Mouse (Mus musculus) G1E-ER4 (cell line): ENCODE data around the gene Kctd17. TPM values are rescaled to one million over a fixed set of nuclear protein-coding genes. Genes with fewer than 3 reads are reported as not detected.

Experiments used
- GATA1 ChIP-seq: IDR thresholded peaks from one replicate; pipeline ENCODE4 v1.8.0; 2012; ENCODE audit warnings: low read length, inconsistent platforms
- polyA plus RNA-seq: library from polyadenylated mRNA; stranded (reverse); fragments of >175 nt; gene quantifications from 2 replicates; pipeline ENCODE4 v1.2.3, GENCODE M21; 2012

Kctd17 gene
- polyA plus RNA-seq, 1 experiment = not detected

DNA sequence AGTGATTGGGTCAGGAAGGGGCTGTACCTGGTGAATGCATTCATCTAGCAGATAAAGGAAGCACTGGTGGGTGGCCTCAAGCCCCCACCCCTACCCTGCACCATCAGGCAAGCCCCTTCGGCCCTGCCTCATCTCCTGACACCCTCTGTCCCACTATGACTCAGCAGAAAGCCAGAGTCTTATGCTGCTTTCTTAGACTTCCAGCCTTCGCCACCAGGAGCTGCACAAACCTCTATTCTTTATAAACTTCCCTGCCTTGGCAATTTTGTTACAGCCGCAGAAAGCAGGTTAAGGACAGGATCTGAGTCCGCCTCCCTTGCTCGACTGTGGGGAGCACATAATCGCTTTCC is 22.0 kb downstream of the Kctd17 start:
- TF ChIP-seq GATA1 = no peak

DNA sequence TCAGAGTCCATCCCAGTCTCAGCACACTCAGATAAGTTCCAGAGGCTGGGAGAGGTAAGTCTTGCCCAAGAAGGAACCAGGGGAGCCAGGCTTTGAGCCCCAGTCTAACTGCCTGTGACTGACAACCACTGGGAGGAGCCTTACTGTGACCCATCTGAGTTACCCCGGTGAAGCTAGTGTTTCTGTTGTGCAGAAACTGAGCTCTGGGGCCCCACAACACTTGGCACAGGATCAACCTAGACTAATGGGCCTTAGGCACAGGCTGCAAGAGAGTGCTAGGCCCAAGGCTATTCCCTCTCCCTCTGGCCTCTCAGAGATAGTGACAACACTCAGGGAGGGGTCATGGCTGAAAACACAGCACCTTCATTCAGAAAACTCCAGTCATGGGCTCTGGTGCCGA is 22.8 kb downstream of the Kctd17 start:
- TF ChIP-seq GATA1 = no peak

DNA sequence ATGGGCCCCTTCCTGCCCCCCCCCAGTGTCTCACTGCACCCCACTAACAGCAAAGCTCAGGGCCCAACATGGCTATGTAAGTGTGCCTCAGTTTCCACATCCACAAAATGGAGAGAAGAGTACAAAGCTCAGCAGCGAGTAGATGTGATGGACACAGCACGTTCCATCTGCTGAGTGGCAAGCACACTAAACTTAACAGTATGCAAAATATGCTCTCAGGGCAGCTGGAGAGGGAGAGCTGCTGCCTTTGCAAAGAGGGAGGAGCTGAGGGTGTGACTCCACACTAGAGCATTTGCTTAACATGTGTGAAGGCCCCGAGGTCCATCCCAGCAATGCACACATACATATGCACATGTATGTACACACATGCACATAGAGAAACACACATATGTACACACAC is 24.6 kb downstream of the Kctd17 start:
- no peak for TF ChIP-seq GATA1

GRCm38 (mm10) chr15:78455168-78455567 is 26.8 kb downstream of the Kctd17 start:
- TF ChIP-seq GATA1 = no peak

- no peak for TF ChIP-seq GATA1
Measured at GRCm38 (mm10) chr15:78456051-78456450, 27.7 kb downstream of the Kctd17 start.

DNA sequence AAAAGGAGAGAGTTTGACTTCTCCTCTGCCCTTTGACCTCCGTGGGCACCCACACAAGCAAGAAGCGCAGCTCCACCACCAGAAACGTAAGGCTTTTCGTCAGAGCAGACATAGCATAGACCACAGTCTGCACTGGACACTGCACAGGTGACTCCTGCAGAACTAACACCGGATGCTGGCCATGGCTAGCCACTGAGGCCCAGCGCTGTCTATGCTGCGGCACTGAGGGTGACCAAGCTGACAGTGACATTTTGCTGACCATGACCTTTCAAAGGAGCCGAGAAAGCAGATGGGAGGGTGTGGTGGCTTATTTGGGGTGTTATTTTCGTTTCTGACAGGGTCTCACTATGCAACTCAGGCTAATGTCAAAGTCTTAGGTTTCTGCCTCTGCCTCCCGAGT is 28.8 kb downstream of the Kctd17 start:
- no peak for TF ChIP-seq GATA1

DNA sequence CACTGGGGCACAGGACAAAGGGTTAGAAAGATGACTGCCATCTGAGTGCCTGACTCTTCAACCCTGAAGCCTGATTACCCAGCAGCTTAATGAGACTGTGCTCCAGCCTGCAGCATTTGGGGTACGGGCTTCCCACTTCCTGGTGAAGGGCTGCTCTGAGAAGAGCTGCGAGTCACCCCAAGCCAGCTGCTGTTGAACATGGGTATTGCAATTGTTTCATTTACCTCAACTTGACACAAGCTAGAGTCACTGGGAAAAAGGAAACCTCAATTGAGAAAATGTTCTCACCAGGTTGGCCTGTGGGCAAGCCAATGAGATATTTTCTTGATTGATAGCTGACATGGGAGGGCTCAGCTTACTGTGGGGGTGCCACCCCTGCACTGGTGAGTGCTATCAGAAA is 34.6 kb downstream of the Kctd17 start:
- no peak for TF ChIP-seq GATA1

GRCm38 (mm10) chr15:78466809-78467208 is 38.4 kb downstream of the Kctd17 start:
- TF ChIP-seq GATA1 = no peak

DNA sequence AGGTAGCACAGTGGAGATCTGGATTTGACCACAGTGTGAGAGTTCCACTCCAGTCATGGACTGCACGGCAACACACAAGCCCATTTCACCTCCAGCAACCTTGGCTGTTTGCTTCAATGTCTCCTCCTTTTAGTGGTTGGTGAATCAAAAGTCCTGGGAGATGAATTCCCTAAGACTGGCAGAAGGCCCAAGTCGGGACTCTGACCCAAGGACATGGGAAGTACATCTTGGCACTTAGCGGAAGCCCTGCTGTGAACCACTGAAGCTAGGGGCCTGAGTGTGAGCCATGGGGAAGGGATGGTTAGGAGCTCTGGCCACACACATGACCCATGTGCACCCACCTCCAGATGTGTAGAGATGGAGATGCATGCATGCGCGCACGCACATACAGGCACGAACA is 39.2 kb downstream of the Kctd17 start:
- TF ChIP-seq GATA1 = no peak

- no peak for TF ChIP-seq GATA1
Measured at GRCm38 (mm10) chr15:78468379-78468937, 40.1 kb downstream of the Kctd17 start, which contains the start of gene Tmprss6. TSS of gene Tmprss6 (minus strand) at chr15:78468634.

DNA sequence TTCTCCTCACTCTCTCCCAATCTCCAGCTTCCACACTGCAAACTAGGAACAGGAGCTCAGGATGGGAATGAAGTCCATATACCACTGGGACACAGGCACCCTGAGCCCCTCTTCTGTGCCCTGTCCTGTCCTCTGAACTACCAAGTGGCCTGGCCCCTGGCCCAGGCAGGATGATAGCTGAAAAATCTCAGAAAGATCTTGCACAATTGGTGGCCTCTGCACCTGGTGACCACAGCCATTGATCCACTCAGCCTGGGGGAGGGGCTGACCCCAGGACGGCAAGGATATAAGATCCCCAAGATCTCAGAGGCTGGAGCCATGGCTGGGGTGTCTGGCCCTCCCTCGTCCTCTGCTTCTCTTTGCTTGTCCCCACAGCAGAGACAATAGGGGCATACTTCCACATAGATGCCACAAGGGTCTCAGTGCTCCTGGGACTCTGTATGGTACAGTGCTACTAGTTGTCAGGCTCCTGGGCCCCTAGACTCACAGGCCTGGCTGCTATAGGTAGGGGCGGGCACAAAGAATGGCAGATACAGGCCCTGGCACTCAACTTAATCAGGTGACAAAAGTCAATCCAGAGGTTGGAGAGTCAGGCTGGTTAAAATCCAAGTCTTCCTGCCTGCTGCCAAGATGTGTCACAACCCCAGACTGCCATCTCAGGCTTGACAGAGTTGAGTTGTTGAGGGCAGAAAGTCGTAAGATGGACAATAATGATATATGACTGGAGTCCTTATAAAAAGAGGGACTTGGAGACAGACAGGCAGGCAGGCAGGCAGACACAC is 42.3 kb downstream of the Kctd17 start:
- TF ChIP-seq GATA1 = no peak

DNA sequence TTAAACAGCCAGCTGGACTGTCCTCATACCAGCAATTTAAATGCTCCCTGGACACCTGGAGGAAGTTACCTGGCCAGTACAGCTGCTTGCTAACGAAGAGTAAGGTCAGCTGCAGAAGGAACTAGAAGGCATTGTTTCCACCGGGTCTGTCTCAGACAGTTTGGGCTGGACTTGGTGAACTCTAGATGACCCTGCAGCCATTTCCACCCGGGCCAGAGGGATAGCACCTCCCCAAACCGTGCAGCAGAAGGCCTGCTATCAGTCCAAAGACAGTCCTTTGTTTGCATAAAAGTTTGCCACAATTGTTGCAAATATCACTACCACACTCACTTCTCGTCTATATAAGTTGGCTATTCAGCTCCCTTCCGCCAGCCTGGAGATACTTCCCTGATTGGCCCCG is 43.5 kb downstream of the Kctd17 start:
- TF ChIP-seq GATA1 = no peak

DNA sequence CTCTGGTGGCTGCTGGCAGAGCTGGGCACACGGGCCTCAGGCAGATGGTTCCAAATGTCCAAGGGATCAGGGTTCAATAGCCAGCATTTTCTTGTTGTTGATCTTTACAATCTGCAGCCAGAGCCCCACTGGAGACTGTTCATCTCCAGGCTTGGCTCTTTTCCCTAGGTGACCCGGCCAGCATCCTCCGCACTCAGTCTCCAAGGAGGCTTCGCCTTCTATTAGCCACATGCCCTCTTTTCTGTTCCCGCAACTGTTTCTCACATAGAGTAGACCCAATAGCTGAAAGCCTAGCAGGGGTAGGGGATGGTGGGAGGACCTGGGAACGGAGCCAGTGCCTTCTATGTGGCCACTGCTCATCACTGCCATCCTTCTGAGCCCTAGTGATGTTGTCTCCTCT is 45.1 kb downstream of the Kctd17 start:
- no peak for TF ChIP-seq GATA1

DNA sequence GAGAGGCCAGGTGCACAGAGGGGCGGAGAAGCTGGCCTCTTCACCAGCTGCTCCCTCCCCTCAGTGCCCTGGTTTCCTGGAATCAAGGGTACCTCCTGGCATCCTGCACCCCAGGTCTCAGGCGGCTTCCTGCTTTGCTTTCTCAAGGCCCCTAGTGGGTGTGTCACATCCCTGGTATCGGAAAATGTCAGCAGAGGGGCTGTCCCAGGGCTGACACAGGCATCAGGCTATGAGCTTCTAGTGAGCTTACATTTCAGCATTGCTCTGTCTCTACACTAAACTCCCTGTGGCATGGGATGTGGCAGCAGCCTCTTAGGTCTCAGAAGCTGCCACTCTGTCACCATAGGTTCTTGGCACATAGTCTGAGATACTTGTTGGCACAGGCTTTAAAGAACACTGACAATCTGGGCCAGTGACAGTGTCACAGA is 47.3 kb downstream of the Kctd17 start:
- no peak for TF ChIP-seq GATA1

DNA sequence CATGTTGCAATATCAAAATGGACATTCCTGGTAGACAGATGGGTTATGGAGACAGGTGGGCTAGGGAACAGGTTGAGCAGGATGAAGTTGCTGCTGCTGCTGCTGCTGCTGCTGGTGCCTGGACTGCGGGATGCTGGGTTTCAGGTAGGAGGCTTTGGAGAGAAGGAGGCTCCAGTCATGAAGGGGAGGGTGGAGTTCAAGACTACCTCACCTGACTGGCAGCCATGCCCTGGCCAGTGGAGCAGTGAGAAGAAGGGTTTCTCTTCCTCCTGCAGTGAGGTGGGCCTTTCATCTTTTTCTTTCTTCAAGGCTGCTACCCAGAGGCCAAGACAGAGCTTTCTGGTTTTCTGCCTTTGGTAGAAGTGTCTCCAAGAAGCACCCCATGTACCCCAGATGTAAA is 48.5 kb downstream of the Kctd17 start:
- TF ChIP-seq GATA1 = no peak

DNA sequence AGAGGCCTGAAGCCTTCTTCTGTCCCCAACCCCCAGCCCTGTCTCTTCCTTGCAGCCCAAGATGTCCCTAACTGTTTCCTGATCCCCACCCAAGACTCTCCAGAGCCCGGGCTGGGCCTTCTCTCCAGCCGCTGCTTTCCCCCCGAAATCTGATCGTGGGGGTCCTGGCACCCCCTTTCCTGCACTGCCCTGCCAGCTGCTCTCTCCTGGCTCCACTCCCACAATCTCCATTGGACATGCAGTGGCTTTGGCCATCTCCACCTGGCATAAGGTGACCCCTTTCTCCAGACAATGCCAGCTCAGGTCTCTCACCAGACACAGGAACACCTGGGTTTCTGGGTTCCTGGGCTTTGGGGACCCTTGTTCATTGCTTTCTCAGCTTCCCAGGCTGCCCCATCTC is 49.7 kb downstream of the Kctd17 start:
- no peak for TF ChIP-seq GATA1

- TF ChIP-seq GATA1 = no peak
Measured at GRCm38 (mm10) chr15:78479470-78479869, 51.1 kb downstream of the Kctd17 start.
